Mouse (Mus musculus) T-helper 1 cell (primary cell): ENCODE data around the gene Gm10722.
"Not testable (repeated sequence)": the region's sequence is repeated elsewhere in the genome, so short reads cannot be mapped to it uniquely, and the experiment has no call there.

Experiments
- in situ Hi-C: fragments of 300-600 bp; cut with MboI, MseI; formaldehyde crosslinking; loops from one replicate; pipeline ENCODE4 v1.15.1; 2025; ENCODE audit warnings: high pct_unique_total_duplicates

Gene Gm10722

GRCm38 (mm10) chr9:3000445-3000972 is at the start of gene Gm10722:
Gene Gm10722 (plus strand): TSS chr9:3000922.
- in situ Hi-C loops, result not testable (repeated sequence)

GRCm38 (mm10) chr9:3001006-3001405 is 284 bp downstream of the Gm10722 start:
- in situ Hi-C loops, result not testable (repeated sequence)

- in situ Hi-C loops, result not testable (repeated sequence)
These were observed 1.4 kb downstream of the Gm10722 start for GRCm38 (mm10) chr9:3001948-3002659.

GRCm38 (mm10) chr9:3002794-3003396 is 2.2 kb downstream of the Gm10722 start, which contains the start of gene Gm11168:
Gene Gm11168 (plus strand): TSS chr9:3003346.
- in situ Hi-C loops, result not testable (repeated sequence)

- in situ Hi-C loops, result not testable (repeated sequence)
These were observed 5.5 kb downstream of the Gm10722 start for GRCm38 (mm10) chr9:3006179-3006578.

- in situ Hi-C loops, result not testable (repeated sequence)
These were observed 5.9 kb downstream of the Gm10722 start for GRCm38 (mm10) chr9:3006636-3007035.

GRCm38 (mm10) chr9:3007272-3007671 is 6.5 kb downstream of the Gm10722 start:
- in situ Hi-C loops, result not testable (repeated sequence)

- in situ Hi-C loops, result not testable (repeated sequence)
These were observed 8.6 kb downstream of the Gm10722 start for GRCm38 (mm10) chr9:3009331-3009730.

GRCm38 (mm10) chr9:3012054-3012621 is 11.4 kb downstream of the Gm10722 start:
- in situ Hi-C loops, result not testable (repeated sequence)

GRCm38 (mm10) chr9:3012733-3013279 is 12.1 kb downstream of the Gm10722 start, which contains the start of gene Gm10721:
Gene Gm10721 (plus strand): TSS chr9:3013140.
- in situ Hi-C loops, result not testable (repeated sequence)

- in situ Hi-C loops, result not testable (repeated sequence)
These were observed 14.6 kb downstream of the Gm10722 start, which contains the start of gene Gm10720 for GRCm38 (mm10) chr9:3015354-3015753. Gene Gm10720 (plus strand): TSS chr9:3015654.

GRCm38 (mm10) chr9:3015896-3016295 is 15.2 kb downstream of the Gm10722 start:
- in situ Hi-C loops, result not testable (repeated sequence)

- in situ Hi-C loops, result not testable (repeated sequence)
These were observed 16.4 kb downstream of the Gm10722 start, which contains the start of gene Gm10719 for GRCm38 (mm10) chr9:3017108-3017507. Gene Gm10719 (plus strand): TSS chr9:3017408.

- in situ Hi-C loops, result not testable (repeated sequence)
These were observed 18.2 kb downstream of the Gm10722 start for GRCm38 (mm10) chr9:3018944-3019343.

- in situ Hi-C loops, result not testable (repeated sequence)
These were observed 19.4 kb downstream of the Gm10722 start for GRCm38 (mm10) chr9:3019835-3020727.

GRCm38 (mm10) chr9:3022316-3023008 is 21.7 kb downstream of the Gm10722 start:
- in situ Hi-C loops, result not testable (repeated sequence)

GRCm38 (mm10) chr9:3023312-3023984 is 22.7 kb downstream of the Gm10722 start, which contains the start of gene Gm10718:
Gene Gm10718 (plus strand): TSS chr9:3023547.
- in situ Hi-C loops, result not testable (repeated sequence)

- in situ Hi-C loops, result not testable (repeated sequence)
These were observed 23.4 kb downstream of the Gm10722 start for GRCm38 (mm10) chr9:3023985-3024648.

GRCm38 (mm10) chr9:3024912-3025467 is 24.3 kb downstream of the Gm10722 start, which contains the start of gene Gm10717:
Gene Gm10717 (plus strand): TSS chr9:3025417.
- in situ Hi-C loops, result not testable (repeated sequence)
